Mouse (Mus musculus): ENCODE data around the gene Pacs1.

Pacs1 gene

GRCm38 (mm10) chr19:5272801-5273733 lies at the start of gene Pacs1:
TSS of gene Pacs1 (minus strand) at chr19:5273119.
- DNase-seq (ENCODE audit: low spot score): peak; percentile 80

- DNase-seq (ENCODE audit: low spot score): no peak
Observed at GRCm38 (mm10) chr19:5313189-5313588, 40.3 kb upstream of the Pacs1 start.

GRCm38 (mm10) chr19:5309025-5309424 lies 36.1 kb upstream of the Pacs1 start:
- DNase-seq (ENCODE audit: low spot score): peak; percentile 24

DNA sequence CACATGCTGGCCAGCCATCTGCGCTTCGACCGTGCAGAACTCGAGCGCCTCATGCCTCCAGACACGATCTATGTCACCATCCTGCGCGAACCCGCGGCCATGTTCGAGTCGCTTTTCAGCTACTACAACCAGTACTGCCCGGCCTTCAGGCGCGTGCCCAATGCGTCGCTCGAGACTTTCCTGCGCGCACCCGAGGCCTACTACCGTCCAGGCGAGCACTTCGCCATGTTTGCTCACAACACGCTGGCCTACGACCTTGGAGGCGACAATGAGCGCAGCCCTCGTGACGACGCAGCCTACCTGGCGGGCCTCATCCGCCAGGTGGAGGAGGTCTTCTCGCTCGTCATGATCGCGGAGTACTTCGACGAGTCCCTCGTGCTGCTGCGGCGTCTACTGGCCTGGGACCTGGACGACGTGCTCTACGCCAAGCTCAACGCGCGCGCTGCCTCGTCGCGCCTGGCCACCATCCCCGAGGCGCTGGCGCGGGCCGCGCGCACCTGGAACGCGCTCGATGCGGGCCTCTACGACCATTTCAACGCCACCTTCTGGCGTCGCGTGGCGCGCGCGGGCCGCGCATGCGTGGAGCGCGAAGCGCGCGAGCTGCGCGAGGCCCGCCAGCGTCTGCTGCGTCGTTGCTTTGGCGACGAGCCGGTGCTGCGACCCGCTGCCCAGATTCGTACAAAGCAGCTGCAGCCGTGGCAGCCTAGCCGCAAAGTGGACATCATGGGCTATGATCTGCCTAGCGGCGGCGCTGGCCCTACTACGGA lies 34.2 kb upstream of the Pacs1 start:
- no peak for DNase-seq (ENCODE audit: low spot score)

DNA sequence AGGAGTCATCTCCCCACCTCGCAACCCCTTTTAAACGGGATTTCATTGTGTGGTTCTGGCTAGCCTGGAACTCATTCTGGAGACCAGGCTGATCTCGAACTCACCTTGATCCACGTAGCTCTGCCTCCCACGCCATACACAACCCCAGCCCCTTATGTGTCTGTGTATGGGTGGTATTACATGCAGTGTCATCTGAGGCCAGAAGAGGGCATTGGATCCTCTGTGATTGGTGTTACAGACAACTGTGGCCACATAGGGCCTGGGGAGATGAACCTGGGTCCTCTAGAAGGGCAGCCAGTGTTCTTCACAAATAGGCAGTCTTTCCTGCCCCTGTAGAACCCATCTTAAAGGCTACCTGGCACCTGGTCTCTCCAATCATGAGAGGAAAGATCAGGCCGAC lies 33.4 kb upstream of the Pacs1 start:
- no peak for DNase-seq (ENCODE audit: low spot score)

DNA sequence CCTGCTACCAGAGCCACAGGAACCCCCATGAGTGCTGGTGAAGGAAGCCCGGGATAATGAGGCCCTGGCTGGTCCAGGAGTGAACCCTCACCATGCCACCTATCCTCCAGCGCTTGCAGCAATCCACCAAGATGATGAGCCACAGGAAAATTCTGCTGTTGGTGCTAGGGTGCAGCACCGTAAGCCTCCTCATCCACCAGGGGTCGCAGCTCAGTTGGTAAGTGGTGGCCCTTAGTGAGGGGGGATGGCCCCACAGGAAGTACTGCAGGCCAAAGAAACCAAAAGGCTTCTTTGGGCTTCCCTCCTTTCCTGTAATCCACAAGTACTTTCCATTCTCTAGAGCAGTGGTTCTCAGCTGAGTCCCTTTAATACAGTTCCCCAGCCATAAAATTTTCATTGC lies 29.5 kb upstream of the Pacs1 start:
- DNase-seq (ENCODE audit: low spot score): peak; percentile 40

GRCm38 (mm10) chr19:5300588-5300987 lies 27.7 kb upstream of the Pacs1 start:
- no peak for DNase-seq (ENCODE audit: low spot score)

DNA sequence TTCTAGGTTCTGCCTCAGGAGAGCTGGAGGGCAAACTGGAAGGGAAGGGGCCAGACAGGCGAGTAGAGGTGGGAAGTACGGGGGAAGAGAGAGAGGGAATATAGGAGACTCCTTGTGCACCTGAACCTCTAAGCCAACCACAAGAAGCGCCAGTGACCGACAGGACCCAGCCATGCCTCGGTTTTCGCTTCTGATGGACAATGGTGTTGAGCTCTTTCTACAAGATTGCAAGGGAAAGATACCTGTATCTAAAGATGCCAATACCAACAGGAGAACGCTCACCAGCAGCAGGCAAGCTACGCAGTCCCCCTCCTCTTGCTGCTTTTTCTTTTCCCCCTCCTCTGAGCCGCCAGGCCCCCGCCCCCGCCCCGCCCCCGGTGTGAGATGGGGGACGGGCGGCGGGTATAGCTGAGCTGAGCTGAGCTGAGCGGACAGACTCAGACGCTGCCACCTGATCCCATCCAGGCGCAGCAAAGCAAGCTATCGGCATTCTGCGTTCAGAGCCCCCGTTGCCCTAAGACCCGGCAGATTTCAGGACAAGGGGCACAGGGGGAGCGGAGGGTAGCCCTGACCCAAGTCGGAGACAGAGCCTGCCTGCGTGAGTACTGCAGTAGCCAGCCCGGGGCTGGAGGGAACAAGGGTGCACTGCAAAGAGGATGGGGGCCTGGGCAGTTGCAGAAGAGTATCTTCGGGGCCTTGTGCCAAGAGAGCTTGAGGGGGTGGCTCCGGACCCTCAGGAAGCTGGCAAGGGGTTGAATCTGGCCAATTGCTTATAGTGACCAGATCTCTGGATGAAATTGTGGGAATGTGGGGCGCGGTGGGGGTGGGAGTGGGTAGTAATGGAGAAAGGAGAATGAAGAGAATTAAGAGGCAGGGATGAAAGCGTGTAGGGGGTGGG lies 25.2 kb upstream of the Pacs1 start, which contains the start of gene Gal3st3:
TSS of gene Gal3st3 (plus strand) at position 429 of the 898 bp plus-strand sequence.
- no peak for DNase-seq (ENCODE audit: low spot score)

GRCm38 (mm10) chr19:5296630-5297029 lies 23.7 kb upstream of the Pacs1 start:
- no peak for DNase-seq (ENCODE audit: low spot score)

DNA sequence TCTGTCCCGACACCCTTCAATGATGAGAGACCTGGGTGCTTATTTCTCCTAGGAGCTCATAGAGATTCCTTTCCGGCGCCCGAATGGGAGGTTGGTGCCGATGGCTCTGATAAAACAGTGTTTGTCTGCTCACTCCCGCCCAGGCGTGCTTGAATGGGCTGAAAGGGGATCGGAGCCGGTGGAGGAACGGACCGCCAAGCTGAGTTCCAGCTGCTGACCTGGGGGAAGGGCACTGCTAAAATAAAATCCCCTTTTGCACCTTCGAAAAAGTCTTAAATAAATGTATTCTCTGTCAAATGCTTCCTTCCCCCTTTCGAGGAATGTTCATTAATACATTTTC lies 22.8 kb upstream of the Pacs1 start:
- no peak for DNase-seq (ENCODE audit: low spot score)

GRCm38 (mm10) chr19:5294972-5295735 lies 22.2 kb upstream of the Pacs1 start, which contains the start of gene Sf3b2:
TSS of gene Sf3b2 (minus strand) at chr19:5295455.
- DNase-seq (ENCODE audit: low spot score): peak; percentile 100

GRCm38 (mm10) chr19:5278381-5278780 lies 5.5 kb upstream of the Pacs1 start:
- no peak for DNase-seq (ENCODE audit: low spot score)

GRCm38 (mm10) chr19:5277140-5277539 lies 4.2 kb upstream of the Pacs1 start:
- DNase-seq (ENCODE audit: low spot score): no peak

- DNase-seq (ENCODE audit: low spot score): no peak
Observed at GRCm38 (mm10) chr19:5276531-5276930, 3.6 kb upstream of the Pacs1 start.

- DNase-seq (ENCODE audit: low spot score): no peak
Observed at GRCm38 (mm10) chr19:5275736-5276135, 2.8 kb upstream of the Pacs1 start.

GRCm38 (mm10) chr19:5274641-5275040 lies 1.7 kb upstream of the Pacs1 start:
- DNase-seq (ENCODE audit: low spot score): no peak

- no peak for DNase-seq (ENCODE audit: low spot score)
Observed at GRCm38 (mm10) chr19:5273916-5274315, 997 bp upstream of the Pacs1 start.

DNA sequence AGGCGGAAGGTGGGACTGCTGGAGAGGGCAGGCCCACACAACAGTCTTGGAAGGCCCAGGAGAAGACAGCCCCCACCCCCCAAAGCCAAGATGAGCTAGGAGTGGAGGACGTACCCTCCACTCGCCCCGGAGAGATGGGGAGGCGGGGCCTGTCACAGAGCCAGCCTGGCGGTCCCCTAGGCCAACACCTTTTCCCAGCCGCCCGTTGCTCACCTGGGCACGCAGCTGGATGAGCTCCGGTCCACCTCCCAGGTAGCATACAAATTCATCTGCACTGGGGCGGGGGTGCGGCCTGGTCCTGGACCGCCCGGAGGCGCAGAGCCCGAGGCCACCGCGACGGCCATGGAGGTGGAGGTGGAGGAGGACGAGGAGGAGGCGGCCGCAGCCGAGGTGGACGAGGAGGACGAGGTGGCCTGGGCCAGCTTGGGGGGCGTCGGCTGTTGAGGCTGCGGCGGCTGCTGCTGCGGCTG lies 558 bp downstream of the Pacs1 start:
- DNase-seq (ENCODE audit: low spot score): no peak

DNA sequence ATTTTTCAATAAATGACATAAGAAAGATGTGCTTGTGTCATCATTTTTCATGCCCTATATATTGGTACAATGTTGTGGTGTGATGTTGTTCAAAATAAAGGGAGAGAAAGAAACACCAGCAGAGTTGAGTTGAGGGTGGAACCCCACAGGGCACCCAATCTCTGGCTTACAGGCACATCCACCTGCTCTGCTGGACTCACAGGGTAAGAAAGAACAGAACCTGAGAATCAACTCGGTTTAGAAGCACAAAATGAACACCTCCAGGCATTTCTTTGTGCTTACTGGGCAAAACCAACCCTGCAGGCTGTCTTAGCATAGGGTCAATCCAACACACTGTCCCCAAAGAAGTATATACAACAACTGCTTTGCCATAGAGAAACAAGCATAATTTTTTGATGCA lies 1.5 kb downstream of the Pacs1 start:
- DNase-seq (ENCODE audit: low spot score): no peak

DNA sequence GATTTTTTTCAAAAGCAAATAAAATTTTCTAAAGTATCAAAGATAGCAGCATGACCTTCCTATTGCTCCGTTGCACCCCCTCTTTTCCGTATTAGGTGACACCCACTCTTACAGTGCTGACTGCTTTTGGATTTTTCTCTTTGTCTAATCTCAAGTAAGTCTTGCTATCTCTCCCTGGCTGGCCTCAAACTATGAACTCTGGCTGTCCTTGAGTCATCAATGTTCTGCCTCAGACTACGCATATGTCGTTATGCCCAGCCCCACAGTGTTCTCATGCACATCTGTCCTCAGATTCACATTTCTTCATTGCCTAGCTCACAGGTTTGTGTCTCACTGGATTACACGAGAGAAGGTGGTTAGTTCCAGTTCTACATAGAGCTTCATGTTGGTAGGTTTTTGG lies 3.5 kb downstream of the Pacs1 start:
- DNase-seq (ENCODE audit: low spot score): peak; percentile 60

- peak; percentile 64 for DNase-seq (ENCODE audit: low spot score)
Observed at GRCm38 (mm10) chr19:5268875-5269274, 4.0 kb downstream of the Pacs1 start.

Data from c-Kit-positive CD71-positive TER-119-positive erythroid progenitor cells, embryonic 14.5 days (primary cell).